Mouse (Mus musculus): Measurements from ENCODE around the gene Psmg4.

DNA sequence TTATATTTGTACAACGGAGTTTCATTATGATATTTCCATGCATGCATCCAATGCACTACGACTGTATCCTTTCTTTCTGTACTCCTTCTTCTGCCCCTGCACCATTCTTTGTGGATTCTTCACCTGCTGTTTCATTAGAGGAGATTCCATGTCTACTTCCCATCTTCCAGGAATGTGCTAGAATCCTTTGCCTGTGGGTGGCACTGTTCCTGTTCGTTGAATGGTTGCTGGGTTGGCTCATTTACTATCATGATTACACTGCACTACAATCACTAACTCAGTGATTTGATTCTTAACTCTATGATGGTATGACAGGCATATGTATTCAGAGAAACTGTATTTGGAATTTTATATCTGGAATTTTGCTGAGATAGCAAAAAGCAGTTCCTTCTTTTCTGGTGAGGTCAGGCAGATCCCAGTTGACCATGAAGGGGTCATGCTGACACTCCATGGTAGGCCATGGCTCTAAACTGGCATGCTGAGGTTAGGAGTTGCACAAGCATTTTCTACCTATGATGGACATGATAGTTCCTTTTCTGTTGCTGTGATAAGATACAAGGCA is 5.1 kb upstream of the Psmg4 start:
- TF ChIP-seq GATA1 (IDR thresholded peaks at IDR 0.05; ENCODE audit: low read length) (no peak), TAL1 (IDR thresholded peaks at IDR 0.05; ENCODE audit: low read length) (no peak)

All from erythroblast, embryonic 14.5 days (primary cell).